Mouse (Mus musculus): ENCODE measurements at regions not wholly inside any gene's neighbourhood (a gene's known extent, or its start where the extent isn't known, plus 50 kb on each side); places are given as distances from the start of the nearest gene placed in this dataset.

GRCm38 (mm10) chr9:6027272-6027671, 141.1 kb upstream of the Pdgfd start:
- DNase-seq (ENCODE audit: low read depth): no peak

GRCm38 (mm10) chr9:6066419-6066818, 102.0 kb upstream of the Pdgfd start:
- DNase-seq (ENCODE audit: low read depth): no peak

GRCm38 (mm10) chr9:6067460-6067859, 100.9 kb upstream of the Pdgfd start:
- DNase-seq (ENCODE audit: low read depth): no peak

- no peak for DNase-seq (ENCODE audit: low read depth)
These were observed 87.1 kb upstream of the Pdgfd start for GRCm38 (mm10) chr9:6081271-6081670.

GRCm38 (mm10) chr9:6089913-6090312, 78.5 kb upstream of the Pdgfd start:
- peak; percentile 10 for DNase-seq (ENCODE audit: low read depth)

GRCm38 (mm10) chr9:6090747-6091146, 77.6 kb upstream of the Pdgfd start:
- no peak for DNase-seq (ENCODE audit: low read depth)

- DNase-seq (ENCODE audit: low read depth): no peak
These were observed 60.3 kb upstream of the Pdgfd start for GRCm38 (mm10) chr9:6108093-6108492.

All from 416B (cell line).